Mouse (Mus musculus): ENCODE measurements at regions not wholly inside any gene's neighbourhood (a gene's known extent, or its start where the extent isn't known, plus 50 kb on each side); places are given as distances from the start of the nearest gene placed in this dataset.
"Not testable (repeated sequence)": the region's sequence is repeated elsewhere in the genome, so short reads cannot be mapped to it uniquely, and the experiment has no call there.

- WGBS, result 60% methylated on average over 3 of the region's 3 CpGs
- Histone ChIP-seq H3K4me3 (no peak overlapping the region), H3K36me3 (no peaks in the 10 kb centered on the region), H3K9me3 (no peaks in the 10 kb centered on the region), H3K27ac (no peak overlapping the region), H3K27me3 (no peaks in the 10 kb centered on the region), H3K4me1 (no peaks in the 10 kb centered on the region), H3K9ac (no peak overlapping the region), H3K4me2 (no peak overlapping the region)
- ATAC-seq (ENCODE audit: insufficient number of reproducible peaks, low FRiP score, low TSS enrichment, low read depth), result no peak
These were observed 58.7 kb upstream of the Olig3 start for GRCm38 (mm10) chr10:19297669-19298068.

- H3K9ac ChIP-seq, result no peak overlapping the region
- H3K27ac ChIP-seq, result no peak overlapping the region
- H3K27me3 ChIP-seq, result no peaks in the 10 kb centered on the region
- no peaks in the 10 kb centered on the region for H3K4me1 ChIP-seq
- H3K4me2 ChIP-seq, result no peak overlapping the region
- no peaks in the 10 kb centered on the region for H3K36me3 ChIP-seq
- H3K4me3 ChIP-seq, result no peak overlapping the region
- no peak for ATAC-seq (ENCODE audit: insufficient number of reproducible peaks, low FRiP score, low TSS enrichment, low read depth)
- 42% methylated on average over 7 of the region's 7 CpGs for WGBS
- H3K9me3 ChIP-seq, result no peaks in the 10 kb centered on the region
These were observed 60.8 kb upstream of the Olig3 start for GRCm38 (mm10) chr10:19295388-19296013.

GRCm38 (mm10) chr10:19291474-19291873 lies 64.9 kb upstream of the Olig3 start:
- Histone ChIP-seq H3K36me3 (no peaks in the 10 kb centered on the region), H3K27me3 (no peaks in the 10 kb centered on the region), H3K27ac (no peak overlapping the region), H3K4me1 (no peaks in the 10 kb centered on the region), H3K9me3 (no peaks in the 10 kb centered on the region), H3K9ac (no peak overlapping the region), H3K4me3 (no peak overlapping the region), H3K4me2 (no peak overlapping the region)
- 83% methylated on average over 5 of the region's 5 CpGs for WGBS
- ATAC-seq (ENCODE audit: insufficient number of reproducible peaks, low FRiP score, low TSS enrichment, low read depth), result no peak

DNA sequence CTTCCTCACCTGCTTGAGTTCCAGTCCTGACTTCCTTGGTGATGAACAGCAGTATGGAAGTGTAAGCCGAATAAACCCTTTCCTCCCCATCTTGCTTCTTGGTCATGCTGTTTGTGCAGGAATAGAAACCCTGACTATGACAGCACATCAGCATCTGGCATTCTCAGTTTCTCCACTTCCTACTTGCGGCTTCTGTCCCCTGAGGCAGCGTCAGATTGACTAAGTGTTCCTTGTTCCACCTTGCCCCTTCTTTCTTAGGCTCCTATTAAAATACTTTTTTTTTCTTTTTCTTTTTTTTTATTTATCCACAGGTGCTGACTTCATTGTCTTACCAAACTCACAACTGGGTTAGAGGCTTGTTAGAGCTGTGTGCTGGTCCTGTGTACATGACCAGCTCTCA lies 65.3 kb upstream of the Olig3 start:
- WGBS, result 73% methylated on average over 3 of the region's 3 CpGs
- H3K9me3 ChIP-seq; H3K27ac ChIP-seq; H3K4me3 ChIP-seq; H3K36me3 ChIP-seq; H3K4me1 ChIP-seq; H3K9ac ChIP-seq; H3K4me2 ChIP-seq; ATAC-seq (ENCODE audit: insufficient number of reproducible peaks, low FRiP score, low TSS enrichment, low read depth); H3K27me3 ChIP-seq: not testable (repeated sequence)

GRCm38 (mm10) chr10:19282166-19282565 lies 74.2 kb upstream of the Olig3 start:
- Histone ChIP-seq H3K9ac (no peak overlapping the region), H3K4me2 (no peak overlapping the region), H3K4me3 (no peak overlapping the region), H3K27ac (no peak overlapping the region), H3K36me3 (no peaks in the 10 kb centered on the region), H3K4me1 (no peaks in the 10 kb centered on the region), H3K27me3 (no peaks in the 10 kb centered on the region), H3K9me3 (no peaks in the 10 kb centered on the region)
- WGBS, result 88% methylated on average over 3 of the region's 3 CpGs
- no peak for ATAC-seq (ENCODE audit: insufficient number of reproducible peaks, low FRiP score, low TSS enrichment, low read depth)

- Histone ChIP-seq H3K4me1 (no peaks in the 10 kb centered on the region), H3K4me3 (no peak overlapping the region), H3K9ac (no peak overlapping the region), H3K27ac (no peak overlapping the region), H3K9me3 (no peaks in the 10 kb centered on the region), H3K27me3 (no peaks in the 10 kb centered on the region), H3K4me2 (no peak overlapping the region), H3K36me3 (no peaks in the 10 kb centered on the region)
- ATAC-seq (ENCODE audit: insufficient number of reproducible peaks, low FRiP score, low TSS enrichment, low read depth), result no peak
- 88% methylated on average over 4 of the region's 4 CpGs for WGBS
These were observed 75.3 kb upstream of the Olig3 start for GRCm38 (mm10) chr10:19281021-19281420.

- 42% methylated on average over 5 of the region's 5 CpGs for WGBS
- ATAC-seq (ENCODE audit: insufficient number of reproducible peaks, low FRiP score, low TSS enrichment, low read depth), result no peak
These were observed 78.0 kb upstream of the Olig3 start for GRCm38 (mm10) chr10:19278189-19278842.

GRCm38 (mm10) chr10:19277103-19277827 lies 79.1 kb upstream of the Olig3 start:
- no peak for ATAC-seq (ENCODE audit: insufficient number of reproducible peaks, low FRiP score, low TSS enrichment, low read depth)
- H3K27ac ChIP-seq, result no peak overlapping the region

More at GRCm38 (mm10) chr10:19278189-19278842, 78.0 kb upstream of the Olig3 start:
- H3K4me1 ChIP-seq, result no peaks in the 10 kb centered on the region
- H3K4me2 ChIP-seq, result no peak overlapping the region
- H3K4me3 ChIP-seq, result no peak overlapping the region
- H3K9me3 ChIP-seq, result no peaks in the 10 kb centered on the region
- H3K9ac ChIP-seq, result no peak overlapping the region
- no peaks in the 10 kb centered on the region for H3K27me3 ChIP-seq
- H3K36me3 ChIP-seq, result no peaks in the 10 kb centered on the region
- no peak overlapping the region for H3K27ac ChIP-seq

GRCm38 (mm10) chr10:19274985-19275384 lies 81.3 kb upstream of the Olig3 start:
- Histone ChIP-seq H3K4me2 (no peak overlapping the region), H3K27ac (no peak overlapping the region), H3K4me3 (no peak overlapping the region), H3K9me3 (no peaks in the 10 kb centered on the region), H3K9ac (no peak overlapping the region), H3K36me3 (no peaks in the 10 kb centered on the region), H3K4me1 (no peaks in the 10 kb centered on the region), H3K27me3 (no peaks in the 10 kb centered on the region)
- WGBS, result 87% methylated on average over 4 of the region's 4 CpGs
- no peak for ATAC-seq (ENCODE audit: insufficient number of reproducible peaks, low FRiP score, low TSS enrichment, low read depth)

More at GRCm38 (mm10) chr10:19277103-19277827, 79.1 kb upstream of the Olig3 start:
- no peaks in the 10 kb centered on the region for H3K27me3 ChIP-seq
- no peaks in the 10 kb centered on the region for H3K4me1 ChIP-seq
- no peak overlapping the region for H3K9ac ChIP-seq
- H3K36me3 ChIP-seq, result no peaks in the 10 kb centered on the region
- no peaks in the 10 kb centered on the region for H3K9me3 ChIP-seq
- no peak overlapping the region for H3K4me2 ChIP-seq
- no peak overlapping the region for H3K4me3 ChIP-seq
- WGBS, result 69% methylated on average over 9 of the region's 9 CpGs

DNA sequence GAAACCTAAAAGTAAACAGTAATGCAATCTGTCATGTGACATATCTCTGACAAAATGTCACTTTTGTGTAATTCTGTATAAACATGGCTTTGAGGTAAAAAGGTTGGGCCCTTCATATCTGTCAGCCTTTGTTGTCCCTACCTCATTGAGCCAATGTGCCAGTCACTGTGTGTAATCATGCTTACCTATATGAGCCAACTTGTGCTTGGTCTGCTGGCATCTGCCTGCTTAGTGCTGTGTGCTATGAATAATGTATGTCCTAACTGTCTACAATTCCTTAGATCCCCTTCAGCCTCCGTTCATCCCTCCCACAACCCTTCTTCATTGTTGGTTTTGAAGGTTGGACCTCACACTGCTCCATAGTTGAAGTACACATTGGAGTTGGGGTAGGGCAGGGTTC lies 86.9 kb upstream of the Olig3 start:
- Histone ChIP-seq H3K27ac (no peak overlapping the region), H3K4me1 (no peaks in the 10 kb centered on the region), H3K9ac (no peak overlapping the region), H3K4me3 (no peak overlapping the region), H3K9me3 (no peaks in the 10 kb centered on the region), H3K36me3 (no peaks in the 10 kb centered on the region), H3K27me3 (no peaks in the 10 kb centered on the region), H3K4me2 (no peak overlapping the region)
- no peak for ATAC-seq (ENCODE audit: insufficient number of reproducible peaks, low FRiP score, low TSS enrichment, low read depth)
- 81% methylated on average over 1 of the region's 1 CpGs for WGBS

DNA sequence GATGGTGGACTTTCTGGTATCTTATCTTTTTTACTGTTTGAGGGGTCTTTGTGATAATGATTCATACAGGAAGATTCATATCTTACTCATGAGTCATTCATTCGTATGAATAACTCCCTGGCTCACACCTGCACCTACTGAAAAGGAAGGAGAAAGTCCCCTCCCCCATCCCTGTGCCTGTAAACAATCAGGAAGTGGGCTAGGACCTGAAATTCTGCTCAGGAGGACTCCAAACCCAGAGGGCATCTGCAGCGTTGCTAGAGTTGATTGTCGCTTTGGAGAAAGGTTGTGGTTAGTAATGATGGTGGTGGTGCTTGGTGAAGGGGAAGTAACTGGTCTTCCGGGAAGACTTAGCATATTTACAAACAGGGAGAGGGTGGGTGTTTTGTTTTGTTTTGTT lies 88.3 kb upstream of the Olig3 start:
- Histone ChIP-seq H3K4me2 (no peak overlapping the region), H3K9me3 (no peaks in the 10 kb centered on the region), H3K36me3 (no peaks in the 10 kb centered on the region), H3K27ac (no peak overlapping the region), H3K4me1 (no peaks in the 10 kb centered on the region), H3K27me3 (no peaks in the 10 kb centered on the region), H3K4me3 (no peak overlapping the region), H3K9ac (no peak overlapping the region)
- ATAC-seq (ENCODE audit: insufficient number of reproducible peaks, low FRiP score, low TSS enrichment, low read depth), result no peak
- WGBS, result 52% methylated on average over 4 of the region's 4 CpGs

DNA sequence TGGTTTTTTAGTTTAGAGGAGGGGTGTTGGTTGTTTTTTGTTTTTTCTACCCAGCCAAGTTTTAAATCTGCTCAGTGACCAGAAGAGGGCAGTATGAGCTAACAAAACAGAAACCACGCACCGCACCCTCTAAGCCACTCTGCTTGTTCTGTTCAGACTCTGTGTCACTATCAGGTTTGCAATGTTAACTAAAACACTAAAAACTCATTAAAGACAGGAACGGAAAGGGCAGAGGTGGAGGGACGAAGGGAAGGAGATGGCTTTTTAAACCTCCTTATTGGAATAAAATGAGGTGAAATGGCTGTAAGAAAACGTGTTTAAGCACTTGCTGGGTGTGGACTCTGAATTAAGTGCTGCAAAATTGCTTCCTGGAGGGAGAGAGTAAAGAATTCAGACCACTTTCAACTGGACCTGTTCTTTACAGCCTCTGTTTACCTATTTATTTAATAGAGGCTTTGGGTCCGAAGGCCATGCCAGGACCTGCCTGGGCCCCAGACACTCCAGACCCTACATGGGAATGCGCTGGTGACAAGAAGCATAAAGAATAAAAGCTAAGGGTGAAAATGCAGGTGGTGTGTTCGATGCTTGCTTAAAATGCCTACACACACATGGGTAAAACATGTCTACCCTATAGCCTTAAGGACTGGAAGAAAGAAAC lies 116.1 kb upstream of the Olig3 start:
- Histone ChIP-seq H3K4me2 (no peak overlapping the region), H3K9ac (no peak overlapping the region), H3K27me3 (no peaks in the 10 kb centered on the region; the same call in 1 of the 2 replicates), H3K4me1 (no peaks in the 10 kb centered on the region), H3K9me3 (no peaks in the 10 kb centered on the region), H3K27ac (no peak overlapping the region), H3K36me3 (no peaks in the 10 kb centered on the region), H3K4me3 (no peak overlapping the region)
- no peak for ATAC-seq (ENCODE audit: insufficient number of reproducible peaks, low FRiP score, low TSS enrichment, low read depth)
- 27% methylated on average over 8 of the region's 8 CpGs for WGBS

Data from limb, embryonic 15.5 days (tissue).